Mouse (Mus musculus): ENCODE data around the gene Gtf2ird1. TPM values are rescaled to one million over a fixed set of nuclear protein-coding genes. Genes with fewer than 3 reads are reported as not detected.
A peak's percentile ranks its signal among the peaks of the same experiment; 100 is the strongest.

Gene Gtf2ird1
- polyA plus RNA-seq, 2 experiments = 99.0 to 100 TPM

GRCm38 (mm10) chr5:134323311-134323710 is 133.2 kb downstream of the Gtf2ird1 start:
- 84% methylated on average over 13 of the region's 13 CpGs for WGBS

GRCm38 (mm10) chr5:134322355-134322754 is 134.2 kb downstream of the Gtf2ird1 start:
- H3K27ac ChIP-seq (replicated peaks; ENCODE audit: low read depth, low read length) = no peak overlapping the region
- H3K4me2 ChIP-seq (replicated peaks; ENCODE audit: low read depth, low read length, severe bottlenecking) = no peak overlapping the region
- H3K9me3 ChIP-seq (ENCODE audit: control insufficient read depth, low read length) = no peaks in the 10 kb centered on the region
- H3K9ac ChIP-seq (ENCODE audit: low read depth, low read length, severe bottlenecking) = no peak overlapping the region
- H3K36me3 ChIP-seq (ENCODE audit: control insufficient read depth, insufficient read depth, low read length) = no peaks in the 10 kb centered on the region
- TF ChIP-seq POLR2A (IDR thresholded peaks at IDR 0.05; ENCODE audit: borderline replicate concordance, extremely low read depth, insufficient read depth, insufficient read length) = no peak
- 82% methylated on average over 13 of the region's 13 CpGs for WGBS
- H3K27me3 ChIP-seq (ENCODE audit: control insufficient read depth, insufficient read depth, low read length) = no peaks in the 10 kb centered on the region
- no peak for DNase-seq (ENCODE audit: low spot score)
- H3K4me1 ChIP-seq (ENCODE audit: control insufficient read depth, insufficient read depth, low read length) = no peaks in the 10 kb centered on the region
- no peak for ATAC-seq (ENCODE audit: low FRiP score, low read depth)
- H3K4me3 ChIP-seq (replicated peaks; ENCODE audit: low read length) = no peak overlapping the region

More at GRCm38 (mm10) chr5:134323311-134323710, 133.2 kb downstream of the Gtf2ird1 start:
- Histone ChIP-seq H3K4me3 (replicated peaks; ENCODE audit: low read length) (no peak overlapping the region), H3K4me1 (ENCODE audit: control insufficient read depth, insufficient read depth, low read length) (no peaks in the 10 kb centered on the region), H3K27ac (replicated peaks; ENCODE audit: low read depth, low read length) (no peak overlapping the region), H3K27me3 (ENCODE audit: control insufficient read depth, insufficient read depth, low read length) (no peaks in the 10 kb centered on the region), H3K9ac (ENCODE audit: low read depth, low read length, severe bottlenecking) (no peak overlapping the region), H3K4me2 (replicated peaks; ENCODE audit: low read depth, low read length, severe bottlenecking) (no peak overlapping the region), H3K36me3 (ENCODE audit: control insufficient read depth, insufficient read depth, low read length) (no peaks in the 10 kb centered on the region), H3K9me3 (ENCODE audit: control insufficient read depth, low read length) (no peaks in the 10 kb centered on the region)
- TF ChIP-seq POLR2A (IDR thresholded peaks at IDR 0.05; ENCODE audit: borderline replicate concordance, extremely low read depth, insufficient read depth, insufficient read length) = no peak
- no peak for DNase-seq (ENCODE audit: low spot score)
- no peak for ATAC-seq (ENCODE audit: low FRiP score, low read depth)

- Histone ChIP-seq H3K4me1 (ENCODE audit: control insufficient read depth, insufficient read depth, low read length) (peaks cover 4% of the 10 kb centered on the region), H3K4me3 (replicated peaks; ENCODE audit: low read length) (no peak overlapping the region), H3K4me2 (replicated peaks; ENCODE audit: low read depth, low read length, severe bottlenecking) (no peak overlapping the region), H3K9ac (ENCODE audit: low read depth, low read length, severe bottlenecking) (no peak overlapping the region), H3K27ac (replicated peaks; ENCODE audit: low read depth, low read length) (no peak overlapping the region), H3K36me3 (ENCODE audit: control insufficient read depth, insufficient read depth, low read length) (no peaks in the 10 kb centered on the region), H3K9me3 (ENCODE audit: control insufficient read depth, low read length) (no peaks in the 10 kb centered on the region), H3K27me3 (ENCODE audit: control insufficient read depth, insufficient read depth, low read length) (no peaks in the 10 kb centered on the region)
- 37% methylated on average over 7 of the region's 7 CpGs for WGBS
- DNase-seq (ENCODE audit: low spot score) (no peak), ATAC-seq (ENCODE audit: low FRiP score, low read depth) (no peak)
- TF ChIP-seq POLR2A (IDR thresholded peaks at IDR 0.05; ENCODE audit: borderline replicate concordance, extremely low read depth, insufficient read depth, insufficient read length) = no peak
Observed at GRCm38 (mm10) chr5:134321699-134322098, 134.8 kb downstream of the Gtf2ird1 start.

GRCm38 (mm10) chr5:134318903-134319302 is 137.6 kb downstream of the Gtf2ird1 start:
- WGBS = 84% methylated on average over 6 of the region's 6 CpGs
- Histone ChIP-seq H3K9ac (ENCODE audit: low read depth, low read length, severe bottlenecking) (no peak overlapping the region), H3K4me1 (ENCODE audit: control insufficient read depth, insufficient read depth, low read length) (peaks cover 12% of the 10 kb centered on the region), H3K4me2 (replicated peaks; ENCODE audit: low read depth, low read length, severe bottlenecking) (no peak overlapping the region), H3K36me3 (ENCODE audit: control insufficient read depth, insufficient read depth, low read length) (no peaks in the 10 kb centered on the region), H3K4me3 (replicated peaks; ENCODE audit: low read length) (no peak overlapping the region), H3K27ac (replicated peaks; ENCODE audit: low read depth, low read length) (no peak overlapping the region), H3K9me3 (ENCODE audit: control insufficient read depth, low read length) (no peaks in the 10 kb centered on the region), H3K27me3 (ENCODE audit: control insufficient read depth, insufficient read depth, low read length) (no peaks in the 10 kb centered on the region)
- TF ChIP-seq POLR2A (IDR thresholded peaks at IDR 0.05; ENCODE audit: borderline replicate concordance, extremely low read depth, insufficient read depth, insufficient read length) = no peak
- ATAC-seq (ENCODE audit: low FRiP score, low read depth) (no peak), DNase-seq (ENCODE audit: low spot score) (peak; percentile 47)

- 55% methylated on average over 7 of the region's 7 CpGs for WGBS
- Histone ChIP-seq H3K27me3 (ENCODE audit: control insufficient read depth, insufficient read depth, low read length) (no peaks in the 10 kb centered on the region), H3K4me1 (ENCODE audit: control insufficient read depth, insufficient read depth, low read length) (peaks cover 20% of the 10 kb centered on the region), H3K4me2 (replicated peaks; ENCODE audit: low read depth, low read length, severe bottlenecking) (no peak overlapping the region), H3K4me3 (replicated peaks; ENCODE audit: low read length) (no peak overlapping the region), H3K27ac (replicated peaks; ENCODE audit: low read depth, low read length) (peak overlapping the region; percentile 100), H3K36me3 (ENCODE audit: control insufficient read depth, insufficient read depth, low read length) (no peaks in the 10 kb centered on the region; the same call in 1 of the 2 replicates), H3K9me3 (ENCODE audit: control insufficient read depth, low read length) (no peaks in the 10 kb centered on the region), H3K9ac (ENCODE audit: low read depth, low read length, severe bottlenecking) (no peak overlapping the region; the same call in 1 of the 2 replicates)
- TF ChIP-seq POLR2A (IDR thresholded peaks at IDR 0.05; ENCODE audit: borderline replicate concordance, extremely low read depth, insufficient read depth, insufficient read length) = no peak
- DNase-seq (ENCODE audit: low spot score) = peak; percentile 46
- ATAC-seq (ENCODE audit: low FRiP score, low read depth) = no peak
Observed at GRCm38 (mm10) chr5:134316721-134317120, 139.8 kb downstream of the Gtf2ird1 start.

Data from limb, embryonic 14.5 days (tissue).